Mouse (Mus musculus): ENCODE measurements around the gene Actg2. TPM values are rescaled to one million over a fixed set of nuclear protein-coding genes. Genes with fewer than 3 reads are reported as not detected.

Actg2 gene
- total RNA-seq (2023) = not detected

DNA sequence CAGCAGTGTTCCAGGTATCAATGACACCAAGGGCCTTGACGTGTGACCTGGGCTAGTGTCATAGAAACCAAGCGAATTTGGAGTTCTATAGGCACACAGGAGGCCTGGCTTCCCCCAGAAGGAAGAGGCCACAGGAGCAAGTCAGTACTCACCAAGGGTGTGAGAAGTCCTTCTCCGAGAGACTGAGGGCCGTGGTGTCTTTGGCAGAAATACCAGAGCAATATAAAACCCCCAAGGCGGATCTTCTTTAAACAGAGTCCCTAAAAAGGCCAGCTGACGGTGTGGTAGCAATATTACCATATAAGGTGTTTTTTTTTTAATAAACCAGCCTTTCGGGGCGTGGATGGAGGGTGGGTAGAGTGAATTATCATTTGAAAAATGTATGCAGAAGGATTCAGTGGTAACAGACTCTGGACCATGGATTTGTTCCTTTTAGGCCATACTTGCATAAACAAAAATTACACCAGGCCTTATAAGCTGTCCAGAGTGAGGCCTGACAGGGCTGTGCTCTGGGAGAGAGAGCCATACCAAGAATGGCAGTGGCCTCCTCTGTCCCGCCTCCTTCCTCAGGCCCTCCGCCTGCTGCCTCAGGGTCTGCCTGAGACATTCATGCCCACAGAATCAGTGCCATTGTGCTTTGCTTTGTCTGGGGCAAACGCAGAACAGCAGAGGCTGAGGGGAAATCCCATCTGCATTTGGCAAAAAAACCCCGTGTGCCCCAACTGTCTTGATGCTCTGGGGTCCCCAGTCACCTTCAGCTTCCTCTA is at the start of gene Actg2:
TSS of gene Actg2 (minus strand) at position 238 of the 767 bp plus-strand sequence.

DNA sequence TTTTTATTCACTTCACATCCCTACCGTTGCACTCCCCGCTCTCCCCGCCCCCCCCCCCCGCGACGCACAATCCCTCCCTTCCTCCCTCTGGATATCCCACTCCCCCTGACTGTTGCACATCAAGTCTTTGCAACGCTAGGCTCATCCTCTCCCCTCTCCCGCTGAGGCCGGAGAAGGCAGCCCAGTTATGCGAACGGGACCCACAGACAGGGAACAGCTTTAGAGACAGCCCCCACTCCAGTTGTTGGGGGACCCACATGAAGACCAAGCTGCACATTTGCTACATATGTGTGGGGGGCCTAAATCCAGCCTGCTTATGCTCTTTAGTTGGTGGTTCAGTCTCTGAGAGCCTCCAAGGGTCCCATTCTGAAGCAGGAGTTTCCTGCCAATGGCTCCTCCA is 36.6 kb upstream of the Actg2 start, which contains the start of gene Stambp:
TSS of gene Stambp (minus strand) at position 59 of the 400 bp plus-strand sequence.

DNA sequence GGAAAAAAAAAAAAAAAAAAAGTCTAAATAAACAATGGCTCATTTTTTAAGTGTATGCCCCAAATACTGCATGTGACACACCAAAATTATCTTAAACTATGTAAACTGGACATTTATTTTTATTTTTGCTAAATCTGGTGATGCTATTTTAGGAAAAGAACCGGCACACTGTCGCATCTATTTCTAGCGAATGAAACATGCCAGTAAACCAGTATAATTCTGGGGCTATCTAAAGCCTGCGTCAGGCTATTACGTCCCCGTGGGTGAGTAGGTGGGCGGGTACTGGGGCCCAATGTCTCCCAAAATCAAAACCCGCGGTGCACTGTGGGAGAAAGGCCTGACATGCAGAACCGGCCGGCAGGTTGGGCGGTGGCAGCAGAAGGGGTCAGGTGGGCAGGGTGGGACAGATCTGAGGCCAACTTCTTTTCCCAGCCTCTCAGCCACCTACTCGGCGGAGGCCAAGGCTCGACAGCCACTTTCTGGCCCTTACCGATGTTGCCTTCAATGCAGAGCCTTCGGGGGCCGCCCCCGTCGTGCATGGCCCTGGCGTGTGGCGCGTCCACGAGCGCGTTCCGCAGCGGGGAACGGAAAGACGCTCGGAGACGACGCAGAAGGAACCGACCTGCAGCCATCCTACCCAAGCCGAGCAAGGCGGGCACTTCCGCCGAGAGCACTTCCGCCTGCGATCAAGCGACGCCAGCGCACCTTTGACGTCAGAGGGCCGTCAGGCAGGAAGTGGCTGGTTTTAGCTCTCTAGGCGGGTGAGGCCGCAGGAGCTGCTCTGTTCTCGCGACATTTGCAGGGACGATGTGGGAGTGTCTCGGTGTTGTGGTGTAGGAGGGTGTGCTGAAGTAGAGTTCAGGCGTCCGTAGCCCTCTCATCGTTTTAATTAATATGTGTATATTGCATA is 29.6 kb downstream of the Actg2 start, which contains the start of gene Dguok:
TSS of gene Dguok (minus strand) at position 712 of the 910 bp plus-strand sequence.

Other genes starting within 250 kb of the Actg2 start
- 10 to 100 TPM; 21.3 to 21.8 TPM for gene Mthfd2, start 210.4 kb downstream of the Actg2 start, total RNA-seq (2023)
- gene Mob1a, start 210.2 kb downstream of the Actg2 start, total RNA-seq (2023) = 100 to 1,000 TPM; 204 to 207 TPM
- gene Bola3, start 187.1 kb downstream of the Actg2 start, total RNA-seq (2023) = 10 to 100 TPM; 11.2 to 11.4 TPM
- gene Tet3, start 77.2 kb downstream of the Actg2 start, total RNA-seq (2023) = 10 to 100 TPM; 84.0 to 91.8 TPM
- gene Dguok, start 29.3 kb downstream of the Actg2 start, total RNA-seq (2023) = 10 to 100 TPM; 43.8 to 49.0 TPM
- gene Stambp, start 36.5 kb upstream of the Actg2 start, total RNA-seq (2023) = 10 to 100 TPM; 23.4 to 27.7 TPM
- gene Clec4f, start 119.9 kb upstream of the Actg2 start, total RNA-seq (2023) = not detected
- gene Cd207, start 141.6 kb upstream of the Actg2 start, total RNA-seq (2023) = under 1 TPM in 1 of 2 experiments, not detected in 1; 0.46 TPM
- gene Vax2, start 175.0 kb upstream of the Actg2 start, total RNA-seq (2023) = not detected
- gene Atp6v1b1, start 206.7 kb upstream of the Actg2 start, total RNA-seq (2023) = not detected
- gene Ankrd53, start 226.4 kb upstream of the Actg2 start, total RNA-seq (2023) = not detected
- 10 to 100 TPM; 52.2 to 56.6 TPM for gene Tex261, start 239.5 kb upstream of the Actg2 start, total RNA-seq (2023)